Mouse (Mus musculus): ENCODE measurements at regions not wholly inside any gene's neighbourhood (a gene's known extent, or its start where the extent isn't known, plus 50 kb on each side); places are given as distances from the start of the nearest gene placed in this dataset.

DNA sequence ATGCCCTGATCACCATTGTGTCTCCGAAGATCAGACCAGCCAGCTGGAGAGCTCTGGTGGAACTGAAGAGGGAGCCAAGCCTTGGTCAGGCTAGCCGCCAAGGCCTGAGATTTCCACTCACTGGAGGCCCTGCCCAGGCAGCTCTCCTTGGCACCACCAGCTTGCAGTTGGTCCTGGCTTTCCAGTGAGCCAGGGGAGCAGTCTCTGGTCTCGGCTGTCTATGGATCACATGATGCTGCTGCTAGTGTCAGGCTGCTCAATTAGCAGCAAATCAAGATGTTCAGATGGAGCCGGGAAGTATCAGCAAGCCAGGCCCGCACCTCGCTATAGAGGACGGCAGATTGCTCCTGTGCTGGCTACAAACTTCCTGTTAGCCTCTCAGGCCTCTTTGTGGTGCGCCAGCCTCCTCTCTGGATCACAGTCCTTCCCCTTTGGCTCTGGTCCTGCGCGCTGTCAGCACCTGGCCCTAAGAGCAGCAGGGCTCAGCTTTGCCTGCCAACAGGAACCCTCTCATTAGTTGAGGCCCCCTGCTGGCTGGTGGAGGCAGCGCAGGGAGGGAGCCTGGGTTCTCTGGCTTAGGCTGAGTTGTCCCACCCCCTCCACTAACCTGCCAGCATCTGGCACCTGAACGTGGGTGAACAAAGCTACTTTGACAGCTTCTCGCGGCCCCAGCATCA, 174.8 kb upstream of the Ntm start:
- Histone ChIP-seq H3K9me3 (no peaks in the 10 kb centered on the region), H3K27me3 (ENCODE audit: insufficient read depth, poor library complexity, severe bottlenecking) (no peaks in the 10 kb centered on the region), H3K4me3 (peak overlapping the region; percentile 12; the same call in 1 of the 2 replicates), H3K27ac (peak overlapping the region; percentile 67), H3K36me3 (no peaks in the 10 kb centered on the region), H3K4me1 (replicated peaks) (peaks cover 17% of the 10 kb centered on the region)
- peak; percentile 82 for DNase-seq (ENCODE audit: low spot score)
- WGBS, result 39% methylated on average over 14 of the region's 14 CpGs

DNA sequence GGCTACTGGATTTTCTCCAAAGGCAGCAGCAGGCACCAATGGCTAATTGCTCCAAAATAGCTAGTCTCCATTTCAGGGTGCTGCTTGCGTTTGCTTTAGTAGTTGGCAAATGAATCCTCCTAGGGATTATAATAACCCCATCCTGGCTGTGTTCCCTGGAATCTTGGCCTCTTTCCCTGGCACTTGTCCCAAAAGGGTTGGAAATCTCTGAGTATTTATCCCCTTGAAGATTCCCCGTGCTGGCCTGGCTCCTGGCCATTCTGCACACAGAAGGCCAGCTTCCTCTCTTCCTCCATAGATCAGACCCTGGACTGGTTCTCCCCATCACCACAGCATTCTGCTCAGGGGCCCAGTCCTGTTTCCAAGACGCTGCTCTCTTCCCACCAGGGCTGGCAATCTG, 177.2 kb upstream of the Ntm start:
- WGBS, result 82% methylated on average over 3 of the region's 3 CpGs
- Histone ChIP-seq H3K27me3 (ENCODE audit: insufficient read depth, poor library complexity, severe bottlenecking) (no peaks in the 10 kb centered on the region), H3K4me1 (replicated peaks) (peaks cover 8% of the 10 kb centered on the region), H3K36me3 (no peaks in the 10 kb centered on the region), H3K27ac (no peak overlapping the region), H3K4me3 (no peak overlapping the region), H3K9me3 (no peaks in the 10 kb centered on the region)
- no peak for DNase-seq (ENCODE audit: low spot score)

DNA sequence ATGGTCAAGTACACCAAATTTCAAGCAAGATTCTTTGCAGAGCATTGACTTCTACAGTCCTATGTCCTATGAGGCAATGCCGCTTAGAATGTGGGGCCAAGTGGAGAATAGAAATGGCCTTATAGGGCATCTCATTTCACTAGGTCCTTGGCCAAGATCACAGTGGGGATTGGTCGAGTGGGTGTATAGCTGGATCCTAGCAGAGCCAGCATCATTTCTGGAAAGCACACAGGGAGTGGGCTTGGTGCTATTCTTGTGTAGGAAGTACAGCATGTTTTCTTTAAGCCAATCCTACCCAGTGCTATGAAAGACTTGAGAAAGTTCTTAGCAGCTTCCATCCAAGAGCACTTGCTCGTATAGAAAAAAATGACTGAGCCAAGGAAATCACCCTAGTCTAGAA, 178.2 kb upstream of the Ntm start:
- Histone ChIP-seq H3K27ac (no peak overlapping the region), H3K4me1 (replicated peaks) (peaks cover 8% of the 10 kb centered on the region), H3K4me3 (no peak overlapping the region), H3K36me3 (no peaks in the 10 kb centered on the region), H3K9me3 (no peaks in the 10 kb centered on the region), H3K27me3 (ENCODE audit: insufficient read depth, poor library complexity, severe bottlenecking) (no peaks in the 10 kb centered on the region)
- 89% methylated on average over 3 of the region's 3 CpGs for WGBS
- no peak for DNase-seq (ENCODE audit: low spot score)

DNA sequence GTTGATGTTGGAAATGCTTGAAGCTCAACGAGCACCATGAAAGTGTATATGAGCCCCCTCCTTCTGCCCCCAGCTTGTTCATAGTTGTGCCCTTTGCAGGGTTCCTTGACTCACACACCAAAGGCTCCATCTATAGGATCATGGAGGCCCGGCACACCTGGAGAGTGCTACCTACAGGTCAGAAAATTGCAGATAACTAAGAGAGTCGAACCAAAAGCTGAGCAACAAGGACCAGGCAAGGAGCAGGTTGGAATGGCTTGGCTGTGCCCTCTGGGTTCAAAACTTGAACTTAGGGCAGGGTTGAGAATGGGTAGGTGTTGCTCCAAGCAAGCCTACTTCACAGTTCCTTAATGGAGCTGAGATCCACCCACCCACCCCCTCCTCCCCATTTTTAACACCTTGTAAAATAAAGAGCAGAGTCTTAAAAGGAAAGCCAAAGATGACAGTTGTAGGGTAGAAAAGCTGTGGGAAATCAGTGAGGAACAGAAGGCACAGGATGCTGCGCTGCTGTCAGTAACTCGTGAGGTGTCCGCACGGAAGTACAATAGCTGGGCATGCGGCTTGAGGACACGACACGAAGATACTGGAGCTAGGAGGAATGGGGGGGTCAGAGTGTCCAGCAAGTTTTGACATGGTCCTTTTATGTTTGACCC, 180.0 kb upstream of the Ntm start:
- 89% methylated on average over 10 of the region's 10 CpGs for WGBS
- Histone ChIP-seq H3K4me3 (no peak overlapping the region), H3K36me3 (no peaks in the 10 kb centered on the region), H3K27ac (no peak overlapping the region), H3K27me3 (ENCODE audit: insufficient read depth, poor library complexity, severe bottlenecking) (no peaks in the 10 kb centered on the region), H3K9me3 (no peaks in the 10 kb centered on the region), H3K4me1 (replicated peaks) (peaks cover 1% of the 10 kb centered on the region)
- DNase-seq (ENCODE audit: low spot score), result no peak

DNA sequence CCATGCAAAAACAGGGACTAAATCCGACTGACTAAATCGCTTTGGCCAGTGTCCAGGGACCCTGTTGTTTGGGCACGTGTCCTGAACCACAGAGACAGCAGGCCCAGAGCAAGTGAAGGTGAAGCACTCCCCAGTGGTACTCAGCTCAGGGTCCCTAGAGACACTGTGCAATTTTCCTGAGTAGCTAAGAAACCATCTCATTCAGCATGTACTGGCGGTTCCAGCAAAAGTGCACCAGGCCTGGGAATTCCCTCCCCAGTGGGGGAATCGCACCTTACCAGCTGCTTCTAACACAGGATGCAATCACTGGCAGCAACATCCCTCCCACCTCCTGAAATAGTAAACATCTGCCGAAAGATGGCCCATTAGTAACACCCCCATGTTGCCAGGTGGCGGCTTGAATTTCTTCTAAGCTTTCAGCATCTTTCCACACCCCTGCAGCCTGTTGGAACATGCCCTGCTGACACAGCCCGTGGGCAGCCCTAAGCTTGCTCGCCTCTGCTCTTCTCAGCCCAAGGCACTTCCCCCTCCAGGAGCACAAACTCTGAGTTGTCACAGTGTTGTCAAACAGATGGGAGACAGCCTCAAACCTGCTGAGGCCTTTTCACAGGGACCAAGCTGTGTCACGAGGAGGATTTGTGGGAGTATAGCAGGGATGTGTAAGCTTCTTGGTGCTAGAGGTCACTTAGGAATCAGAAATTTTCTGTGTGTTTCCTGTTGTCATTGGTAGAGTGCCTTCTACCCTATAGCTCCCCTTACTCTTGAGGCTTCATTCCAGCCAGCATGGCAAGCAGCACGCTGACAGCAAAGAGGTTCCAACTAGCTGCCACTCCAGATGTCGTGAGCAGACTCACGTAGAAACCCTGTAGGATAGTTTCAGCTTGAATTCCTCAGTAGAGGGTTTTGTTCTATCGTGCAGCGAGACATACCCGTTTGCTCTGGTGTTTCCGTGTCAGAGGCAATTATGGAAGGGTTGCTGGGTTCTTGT, 186.8 kb upstream of the Ntm start:
- H3K27ac ChIP-seq, result no peak overlapping the region
- WGBS, result 47% methylated on average over 17 of the region's 17 CpGs
- peak; percentile 33 for DNase-seq (ENCODE audit: low spot score)

DNA sequence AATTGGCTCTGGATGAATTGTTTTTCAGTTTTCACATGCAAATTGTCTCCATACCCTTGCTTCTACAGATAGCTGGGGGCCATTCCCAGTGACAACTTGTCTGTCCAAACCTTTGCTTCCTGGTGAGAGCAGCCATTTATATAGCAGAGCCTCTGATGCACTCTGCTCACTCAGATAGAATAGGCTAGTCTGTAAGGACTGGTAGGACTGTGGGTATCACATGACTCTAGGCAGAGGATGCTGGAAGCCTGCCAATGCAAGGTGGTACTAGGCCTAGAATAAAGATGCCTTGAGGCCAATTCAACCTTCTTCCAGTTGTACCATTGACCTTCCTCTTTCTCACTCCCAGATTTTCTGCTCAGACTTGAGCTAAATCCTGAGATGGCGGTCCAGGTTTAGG, 188.2 kb upstream of the Ntm start:
- no peaks in the 10 kb centered on the region for H3K27me3 ChIP-seq (ENCODE audit: insufficient read depth, poor library complexity, severe bottlenecking)
- H3K4me1 ChIP-seq (replicated peaks), result peaks cover 11% of the 10 kb centered on the region
- no peak overlapping the region for H3K4me3 ChIP-seq
- H3K27ac ChIP-seq, result no peak overlapping the region
- no peak for DNase-seq (ENCODE audit: low spot score)
- no peaks in the 10 kb centered on the region for H3K36me3 ChIP-seq
- H3K9me3 ChIP-seq, result no peaks in the 10 kb centered on the region
- 92% methylated on average over 1 of the region's 1 CpGs for WGBS

More for the DNA sequence above, 186.8 kb upstream of the Ntm start:
- Histone ChIP-seq H3K4me1 (replicated peaks) (peaks cover 11% of the 10 kb centered on the region), H3K9me3 (no peaks in the 10 kb centered on the region), H3K36me3 (no peaks in the 10 kb centered on the region), H3K27me3 (ENCODE audit: insufficient read depth, poor library complexity, severe bottlenecking) (no peaks in the 10 kb centered on the region), H3K4me3 (no peak overlapping the region)

DNA sequence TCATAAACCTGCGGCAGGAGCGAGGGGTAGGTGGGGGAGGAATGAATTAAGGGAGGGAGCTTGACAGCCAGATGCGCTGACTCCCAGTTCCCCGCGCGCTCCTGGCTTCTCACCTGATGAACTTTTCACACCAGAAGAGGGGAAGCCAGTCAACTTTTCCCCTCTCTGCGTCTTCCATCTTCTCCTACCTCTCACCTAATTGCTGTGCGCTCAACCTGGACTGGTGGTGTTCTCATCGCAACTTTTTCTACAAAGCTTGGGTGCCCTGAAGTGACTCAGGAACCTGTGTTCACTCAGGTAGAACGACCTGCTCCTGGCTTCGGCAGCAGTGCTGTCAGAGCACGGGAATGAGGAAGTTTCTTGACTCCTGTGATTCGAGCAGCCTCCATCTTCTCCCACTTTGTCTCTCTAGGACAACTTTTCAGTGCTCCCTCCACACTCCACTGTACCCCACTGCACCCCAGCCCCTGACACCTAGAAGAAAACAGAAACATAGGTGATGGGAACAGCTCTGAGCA, 203.4 kb upstream of the Ntm start:
- 87% methylated on average over 13 of the region's 13 CpGs for WGBS
- 0 out of 2 replicates have a peak, but pooled peaks cover 6% of the 10 kb centered on the region for H3K4me1 ChIP-seq (replicated peaks)

DNA sequence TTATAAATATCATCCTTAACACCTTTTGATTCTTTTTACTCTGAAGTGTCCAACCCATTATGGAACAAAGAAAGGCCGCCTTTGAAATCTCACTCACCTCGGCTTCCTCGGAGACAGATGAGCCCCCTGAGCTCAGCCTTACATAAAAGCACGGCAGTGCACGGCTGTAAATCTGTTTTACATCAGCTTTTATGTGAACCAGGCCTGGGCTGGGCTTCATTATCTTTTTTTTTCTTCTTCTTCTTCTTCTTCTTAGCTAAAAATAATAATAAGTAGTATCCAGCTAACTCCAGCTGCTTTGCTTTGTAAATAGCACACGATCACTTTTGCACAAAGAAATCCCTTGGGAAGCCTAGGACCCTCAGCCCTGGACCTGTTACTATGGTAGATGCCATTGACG, 204.3 kb upstream of the Ntm start:
- Histone ChIP-seq H3K27ac (no peak overlapping the region), H3K27me3 (ENCODE audit: insufficient read depth, poor library complexity, severe bottlenecking) (no peaks in the 10 kb centered on the region), H3K4me1 (replicated peaks) (0 out of 2 replicates have a peak, but pooled peaks cover 6% of the 10 kb centered on the region), H3K9me3 (no peaks in the 10 kb centered on the region), H3K36me3 (no peaks in the 10 kb centered on the region), H3K4me3 (no peak overlapping the region)
- no peak for DNase-seq (ENCODE audit: low spot score)
- WGBS, result 44% methylated on average over 7 of the region's 7 CpGs

More for the DNA sequence above, 203.4 kb upstream of the Ntm start:
- no peak for DNase-seq (ENCODE audit: low spot score)
- Histone ChIP-seq H3K27me3 (ENCODE audit: insufficient read depth, poor library complexity, severe bottlenecking) (no peaks in the 10 kb centered on the region), H3K36me3 (no peaks in the 10 kb centered on the region), H3K9me3 (no peaks in the 10 kb centered on the region), H3K27ac (no peak overlapping the region), H3K4me3 (no peak overlapping the region)

DNA sequence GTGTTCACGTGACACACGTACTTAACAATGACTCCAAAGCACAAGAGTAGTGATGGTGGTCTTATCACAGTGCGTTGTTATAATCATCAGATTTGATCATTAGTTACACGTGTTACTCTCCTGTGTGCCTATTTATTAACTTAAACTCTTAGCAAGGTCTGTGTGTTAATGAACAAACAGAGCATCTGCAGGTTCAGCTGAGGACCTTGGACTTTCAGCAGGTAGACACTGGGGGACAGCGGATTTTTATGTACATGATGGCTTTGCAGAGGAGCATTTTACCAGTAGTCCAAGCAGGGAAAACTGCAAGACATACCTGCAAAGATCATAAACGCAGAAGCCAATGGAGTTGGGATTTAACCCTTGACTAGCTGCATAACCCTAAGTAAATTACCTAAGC, 211.7 kb upstream of the Ntm start:
- Histone ChIP-seq H3K36me3 (no peaks in the 10 kb centered on the region), H3K27ac (no peak overlapping the region), H3K27me3 (ENCODE audit: insufficient read depth, poor library complexity, severe bottlenecking) (no peaks in the 10 kb centered on the region), H3K4me3 (no peak overlapping the region), H3K4me1 (replicated peaks) (peaks cover 6% of the 10 kb centered on the region; the same call in 1 of the 2 replicates), H3K9me3 (no peaks in the 10 kb centered on the region)
- 91% methylated on average over 6 of the region's 6 CpGs for WGBS
- DNase-seq (ENCODE audit: low spot score), result no peak

DNA sequence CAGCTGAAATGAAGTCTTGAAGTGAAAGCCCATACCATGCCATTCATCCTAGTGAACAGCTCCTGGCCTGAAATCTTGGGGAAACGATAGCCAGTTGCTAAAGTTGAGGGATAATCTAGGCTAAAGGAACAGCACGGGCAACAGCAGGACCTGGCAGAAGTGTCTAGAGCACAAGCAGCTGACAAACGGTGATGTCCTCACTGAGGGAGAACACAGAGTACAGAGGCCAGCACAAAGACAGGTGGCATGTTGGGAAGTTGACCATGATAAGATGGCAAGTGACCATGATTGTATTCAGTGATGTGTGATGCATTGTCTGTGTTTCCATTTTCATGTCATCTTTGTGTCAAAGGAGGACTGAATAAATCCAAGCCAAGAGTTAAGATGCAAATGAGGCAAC, 212.4 kb upstream of the Ntm start:
- no peak for DNase-seq (ENCODE audit: low spot score)
- 77% methylated on average over 3 of the region's 3 CpGs for WGBS
- H3K4me3 ChIP-seq, result no peak overlapping the region
- H3K4me1 ChIP-seq (replicated peaks), result peaks cover 6% of the 10 kb centered on the region; the same call in 1 of the 2 replicates
- H3K36me3 ChIP-seq, result no peaks in the 10 kb centered on the region
- no peaks in the 10 kb centered on the region for H3K27me3 ChIP-seq (ENCODE audit: insufficient read depth, poor library complexity, severe bottlenecking)
- H3K9me3 ChIP-seq, result no peaks in the 10 kb centered on the region
- H3K27ac ChIP-seq, result no peak overlapping the region

DNA sequence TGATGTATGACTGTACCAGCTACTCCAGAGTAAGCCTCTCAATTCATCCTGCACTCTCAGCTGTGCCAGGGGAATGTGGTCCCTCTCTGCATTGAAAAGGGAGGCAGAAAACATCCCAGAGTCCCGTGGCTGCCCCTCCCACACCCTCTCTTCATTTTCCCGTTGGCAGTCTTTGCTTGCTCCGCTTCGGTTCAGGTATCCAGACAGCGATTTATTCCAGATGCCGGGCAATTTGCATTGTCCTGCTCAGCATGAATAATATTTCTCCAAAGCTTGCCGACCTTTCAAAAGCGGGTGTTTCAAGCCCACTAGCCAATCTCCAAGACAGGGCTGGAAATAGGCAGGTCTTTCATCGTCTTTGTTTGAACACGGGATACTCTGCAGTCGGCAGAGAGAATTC, 220.5 kb upstream of the Ntm start:
- 80% methylated on average over 11 of the region's 11 CpGs for WGBS
- no peaks in the 10 kb centered on the region for H3K27me3 ChIP-seq (ENCODE audit: insufficient read depth, poor library complexity, severe bottlenecking)
- no peak for DNase-seq (ENCODE audit: low spot score)
- no peaks in the 10 kb centered on the region for H3K36me3 ChIP-seq
- no peak overlapping the region for H3K27ac ChIP-seq
- no peaks in the 10 kb centered on the region for H3K9me3 ChIP-seq
- peaks cover 3% of the 10 kb centered on the region; the same call in 1 of the 2 replicates for H3K4me1 ChIP-seq (replicated peaks)
- no peak overlapping the region for H3K4me3 ChIP-seq

DNA sequence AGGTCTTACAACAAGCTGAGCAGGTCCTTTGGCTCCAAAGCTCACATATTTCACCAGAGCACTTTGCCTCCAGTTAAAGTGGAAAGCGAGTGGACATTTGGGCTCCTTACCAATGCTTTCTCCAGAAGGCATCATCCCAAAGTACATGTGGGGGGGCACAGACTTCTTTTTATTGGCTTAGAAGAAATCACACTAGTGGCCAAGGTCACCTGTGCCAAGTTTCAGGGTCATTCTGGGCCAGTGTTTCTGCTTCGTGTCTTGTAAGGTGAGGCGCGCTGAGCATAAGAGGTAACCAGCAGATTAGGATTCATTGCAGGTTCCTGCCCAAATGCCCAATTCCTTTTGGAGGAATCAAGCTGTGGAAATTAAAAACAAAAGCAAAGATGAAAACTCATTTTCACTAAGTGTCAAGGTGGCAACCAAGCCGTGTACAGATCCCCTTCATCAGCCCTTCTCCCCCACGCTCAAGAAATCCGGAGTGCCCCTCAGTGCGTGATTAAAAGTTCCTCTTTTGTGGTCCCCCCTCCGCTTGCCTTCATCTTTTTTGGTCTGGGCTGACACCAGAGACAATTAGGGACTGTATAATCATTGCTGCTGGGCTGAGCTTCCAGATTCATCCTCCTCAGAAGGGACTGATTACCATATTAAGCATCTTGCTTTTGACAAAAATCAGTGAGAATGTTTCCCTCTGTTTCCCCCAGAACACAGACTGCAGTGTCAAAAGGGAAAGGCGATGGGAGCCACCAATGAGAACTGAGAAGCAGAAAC, 222.2 kb upstream of the Ntm start:
- Histone ChIP-seq H3K9me3 (no peaks in the 10 kb centered on the region), H3K36me3 (no peaks in the 10 kb centered on the region), H3K27me3 (ENCODE audit: insufficient read depth, poor library complexity, severe bottlenecking) (no peaks in the 10 kb centered on the region), H3K4me3 (no peak overlapping the region), H3K4me1 (replicated peaks) (peaks cover 3% of the 10 kb centered on the region; the same call in 1 of the 2 replicates), H3K27ac (no peak overlapping the region)
- DNase-seq (ENCODE audit: low spot score), result no peak
- 86% methylated on average over 10 of the region's 10 CpGs for WGBS
